Mouse (Mus musculus): ENCODE measurements at regions not wholly inside any gene's neighbourhood (a gene's known extent, or its start where the extent isn't known, plus 50 kb on each side); places are given as distances from the start of the nearest gene placed in this dataset.

GRCm38 (mm10) chr14:62188147-62188885 is 104.1 kb upstream of the Rnaseh2b start:
- TF ChIP-seq E2F4 (IDR thresholded peaks at IDR 0.05; ENCODE audit: borderline replicate concordance, low read depth, low read length) (no peak), GATA1 (IDR thresholded peaks at IDR 0.05; ENCODE audit: low read depth, low read length) (no peak), CTCF (IDR thresholded peaks at IDR 0.05 in 2 of 3, conservative IDR thresholded peaks at IDR 0.05 in 1 of 3; ENCODE audit: control insufficient read depth in 1 of 3, insufficient read depth in 1 of 3, low read depth in 2 of 3, low read length in 3 of 3, poor library complexity in 1 of 3, severe bottlenecking in 1 of 3) (no peak), ZKSCAN1 (IDR thresholded peaks at IDR 0.05; ENCODE audit: low read depth, low read length) (no peak), MEF2A (IDR thresholded peaks at IDR 0.05; ENCODE audit: extremely low read depth, insufficient replicate concordance, low read depth, low read length, poor library complexity, severe bottlenecking) (no peak), ZMIZ1 (IDR thresholded peaks at IDR 0.05; ENCODE audit: low read depth, low read length) (no peak), HCFC1 (IDR thresholded peaks at IDR 0.05; ENCODE audit: low read depth, low read length) (no peak), POLR2A (IDR thresholded peaks at IDR 0.05; ENCODE audit: control insufficient read depth in 1 of 2, insufficient read depth in 1 of 2, low read depth in 1 of 2, low read length in 2 of 2, poor library complexity in 1 of 2) (no peak), BHLHE40 (IDR thresholded peaks at IDR 0.05; ENCODE audit: borderline replicate concordance, low read depth, low read length) (no peak), ZC3H11A (IDR thresholded peaks at IDR 0.05; ENCODE audit: low read depth, low read length) (no peak), TAL1 (IDR thresholded peaks at IDR 0.05; ENCODE audit: low read length) (no peak), USF2 (IDR thresholded peaks at IDR 0.05; ENCODE audit: borderline replicate concordance in 1 of 2, insufficient read depth in 1 of 2, low read depth in 1 of 2, low read length in 2 of 2) (no peak), MAX (IDR thresholded peaks at IDR 0.05; ENCODE audit: low read length) (no peak)

All from MEL (cell line).